Mouse (Mus musculus): ENCODE data around the gene Lactb. TPM values are rescaled to one million over a fixed set of nuclear protein-coding genes. Genes with fewer than 3 reads are reported as not detected.

Gene Lactb
- polyA plus RNA-seq, 1 experiment from 2014 or later: 15.0 TPM

- 59% methylated on average over 6 of the region's 6 CpGs for WGBS
- Histone ChIP-seq H3K36me3 (ENCODE audit: control insufficient read depth, insufficient read depth, low read length) (no peaks in the 10 kb centered on the region), H3K4me3 (ENCODE audit: low read depth, low read length) (no peak overlapping the region), H3K4me1 (ENCODE audit: control insufficient read depth, insufficient read depth, low read length) (no peaks in the 10 kb centered on the region), H3K27me3 (ENCODE audit: control insufficient read depth, insufficient read depth, low read length) (no peaks in the 10 kb centered on the region), H3K4me2 (ENCODE audit: low read depth, low read length) (no peak overlapping the region), H3K9me3 (ENCODE audit: control insufficient read depth, low read length) (no peaks in the 10 kb centered on the region), H3K9ac (replicated peaks; ENCODE audit: low read depth, low read length) (no peak overlapping the region), H3K27ac (ENCODE audit: low read depth, low read length) (no peak overlapping the region)
- no peak for ATAC-seq (ENCODE audit: low read depth)
Measured at GRCm38 (mm10) chr9:66988888-66989414, 13.7 kb upstream of the Lactb start.

GRCm38 (mm10) chr9:66988198-66988887, 13.1 kb upstream of the Lactb start:
- Histone ChIP-seq H3K27ac (ENCODE audit: low read depth, low read length) (no peak overlapping the region), H3K9ac (replicated peaks; ENCODE audit: low read depth, low read length) (no peak overlapping the region)
- ATAC-seq (ENCODE audit: low read depth): no peak

GRCm38 (mm10) chr9:66985377-66985776, 10.1 kb upstream of the Lactb start:
- Histone ChIP-seq H3K4me1 (ENCODE audit: control insufficient read depth, insufficient read depth, low read length) (no peaks in the 10 kb centered on the region), H3K36me3 (ENCODE audit: control insufficient read depth, insufficient read depth, low read length) (no peaks in the 10 kb centered on the region), H3K4me3 (ENCODE audit: low read depth, low read length) (no peak overlapping the region), H3K4me2 (ENCODE audit: low read depth, low read length) (no peak overlapping the region), H3K27ac (ENCODE audit: low read depth, low read length) (no peak overlapping the region), H3K9ac (replicated peaks; ENCODE audit: low read depth, low read length) (no peak overlapping the region), H3K27me3 (ENCODE audit: control insufficient read depth, insufficient read depth, low read length) (no peaks in the 10 kb centered on the region), H3K9me3 (ENCODE audit: control insufficient read depth, low read length) (no peaks in the 10 kb centered on the region)
- ATAC-seq (ENCODE audit: low read depth): no peak
- WGBS: 69% methylated on average over 7 of the region's 7 CpGs

More at GRCm38 (mm10) chr9:66988198-66988887, 13.1 kb upstream of the Lactb start:
- Histone ChIP-seq H3K4me1 (ENCODE audit: control insufficient read depth, insufficient read depth, low read length) (no peaks in the 10 kb centered on the region), H3K27me3 (ENCODE audit: control insufficient read depth, insufficient read depth, low read length) (no peaks in the 10 kb centered on the region), H3K9me3 (ENCODE audit: control insufficient read depth, low read length) (no peaks in the 10 kb centered on the region), H3K36me3 (ENCODE audit: control insufficient read depth, insufficient read depth, low read length) (no peaks in the 10 kb centered on the region), H3K4me2 (ENCODE audit: low read depth, low read length) (no peak overlapping the region), H3K4me3 (ENCODE audit: low read depth, low read length) (no peak overlapping the region)
- WGBS: 68% methylated on average over 11 of the region's 11 CpGs

GRCm38 (mm10) chr9:66982085-66982484, 6.8 kb upstream of the Lactb start:
- no peaks in the 10 kb centered on the region for H3K36me3 ChIP-seq (ENCODE audit: control insufficient read depth, insufficient read depth, low read length)
- H3K9ac ChIP-seq (replicated peaks; ENCODE audit: low read depth, low read length): no peak overlapping the region
- no peak overlapping the region for H3K4me2 ChIP-seq (ENCODE audit: low read depth, low read length)
- H3K9me3 ChIP-seq (ENCODE audit: control insufficient read depth, low read length): no peaks in the 10 kb centered on the region
- no peaks in the 10 kb centered on the region for H3K27me3 ChIP-seq (ENCODE audit: control insufficient read depth, insufficient read depth, low read length)
- no peak for ATAC-seq (ENCODE audit: low read depth)
- no peak overlapping the region for H3K4me3 ChIP-seq (ENCODE audit: low read depth, low read length)
- H3K27ac ChIP-seq (ENCODE audit: low read depth, low read length): no peak overlapping the region
- H3K4me1 ChIP-seq (ENCODE audit: control insufficient read depth, insufficient read depth, low read length): no peaks in the 10 kb centered on the region
- 75% methylated on average over 7 of the region's 7 CpGs for WGBS

GRCm38 (mm10) chr9:66980458-66980857, 5.2 kb upstream of the Lactb start:
- H3K9me3 ChIP-seq (ENCODE audit: control insufficient read depth, low read length): no peaks in the 10 kb centered on the region
- 9% methylated on average over 5 of the region's 5 CpGs for WGBS
- no peaks in the 10 kb centered on the region for H3K4me1 ChIP-seq (ENCODE audit: control insufficient read depth, insufficient read depth, low read length)
- H3K4me2 ChIP-seq (ENCODE audit: low read depth, low read length): no peak overlapping the region
- no peak overlapping the region for H3K4me3 ChIP-seq (ENCODE audit: low read depth, low read length)
- ATAC-seq (ENCODE audit: low read depth): no peak
- no peaks in the 10 kb centered on the region for H3K36me3 ChIP-seq (ENCODE audit: control insufficient read depth, insufficient read depth, low read length)
- no peak overlapping the region for H3K9ac ChIP-seq (replicated peaks; ENCODE audit: low read depth, low read length)
- H3K27ac ChIP-seq (ENCODE audit: low read depth, low read length): no peak overlapping the region
- H3K27me3 ChIP-seq (ENCODE audit: control insufficient read depth, insufficient read depth, low read length): no peaks in the 10 kb centered on the region

GRCm38 (mm10) chr9:66978468-66978867, 3.2 kb upstream of the Lactb start:
- H3K4me3 ChIP-seq (ENCODE audit: low read depth, low read length): no peak overlapping the region
- no peaks in the 10 kb centered on the region for H3K4me1 ChIP-seq (ENCODE audit: control insufficient read depth, insufficient read depth, low read length)
- H3K27ac ChIP-seq (ENCODE audit: low read depth, low read length): no peak overlapping the region
- H3K9me3 ChIP-seq (ENCODE audit: control insufficient read depth, low read length): no peaks in the 10 kb centered on the region
- H3K4me2 ChIP-seq (ENCODE audit: low read depth, low read length): no peak overlapping the region
- no peaks in the 10 kb centered on the region for H3K36me3 ChIP-seq (ENCODE audit: control insufficient read depth, insufficient read depth, low read length)
- H3K9ac ChIP-seq (replicated peaks; ENCODE audit: low read depth, low read length): no peak overlapping the region
- no peaks in the 10 kb centered on the region for H3K27me3 ChIP-seq (ENCODE audit: control insufficient read depth, insufficient read depth, low read length)
- ATAC-seq (ENCODE audit: low read depth): no peak
- WGBS: 80% methylated on average over 1 of the region's 1 CpGs

GRCm38 (mm10) chr9:66977982-66978381, 2.7 kb upstream of the Lactb start:
- 96% methylated on average over 1 of the region's 1 CpGs for WGBS
- ATAC-seq (ENCODE audit: low read depth): no peak
- no peaks in the 10 kb centered on the region for H3K36me3 ChIP-seq (ENCODE audit: control insufficient read depth, insufficient read depth, low read length)

GRCm38 (mm10) chr9:66977121-66977520, 1.8 kb upstream of the Lactb start:
- no peaks in the 10 kb centered on the region for H3K4me1 ChIP-seq (ENCODE audit: control insufficient read depth, insufficient read depth, low read length)
- H3K36me3 ChIP-seq (ENCODE audit: control insufficient read depth, insufficient read depth, low read length): no peaks in the 10 kb centered on the region
- no peak overlapping the region for H3K4me3 ChIP-seq (ENCODE audit: low read depth, low read length)
- H3K4me2 ChIP-seq (ENCODE audit: low read depth, low read length): no peak overlapping the region
- H3K27ac ChIP-seq (ENCODE audit: low read depth, low read length): no peak overlapping the region
- H3K9ac ChIP-seq (replicated peaks; ENCODE audit: low read depth, low read length): no peak overlapping the region
- no peaks in the 10 kb centered on the region for H3K9me3 ChIP-seq (ENCODE audit: control insufficient read depth, low read length)
- no peak for ATAC-seq (ENCODE audit: low read depth)
- H3K27me3 ChIP-seq (ENCODE audit: control insufficient read depth, insufficient read depth, low read length): no peaks in the 10 kb centered on the region
- 79% methylated on average over 5 of the region's 5 CpGs for WGBS

More at GRCm38 (mm10) chr9:66977982-66978381, 2.7 kb upstream of the Lactb start:
- no peak overlapping the region for H3K27ac ChIP-seq (ENCODE audit: low read depth, low read length)
- no peak overlapping the region for H3K4me3 ChIP-seq (ENCODE audit: low read depth, low read length)
- H3K9ac ChIP-seq (replicated peaks; ENCODE audit: low read depth, low read length): no peak overlapping the region
- H3K4me2 ChIP-seq (ENCODE audit: low read depth, low read length): no peak overlapping the region
- H3K27me3 ChIP-seq (ENCODE audit: control insufficient read depth, insufficient read depth, low read length): no peaks in the 10 kb centered on the region
- no peaks in the 10 kb centered on the region for H3K4me1 ChIP-seq (ENCODE audit: control insufficient read depth, insufficient read depth, low read length)
- H3K9me3 ChIP-seq (ENCODE audit: control insufficient read depth, low read length): no peaks in the 10 kb centered on the region

- peak overlapping the region; percentile 59 for H3K4me2 ChIP-seq (ENCODE audit: low read depth, low read length)
- H3K4me3 ChIP-seq (ENCODE audit: low read depth, low read length): peak overlapping the region; percentile 95
- H3K4me1 ChIP-seq (ENCODE audit: control insufficient read depth, insufficient read depth, low read length): no peaks in the 10 kb centered on the region
- peak overlapping the region; percentile 94 for H3K9ac ChIP-seq (replicated peaks; ENCODE audit: low read depth, low read length)
- no peaks in the 10 kb centered on the region for H3K27me3 ChIP-seq (ENCODE audit: control insufficient read depth, insufficient read depth, low read length)
- peak overlapping the region; percentile 89 for H3K27ac ChIP-seq (ENCODE audit: low read depth, low read length)
- H3K9me3 ChIP-seq (ENCODE audit: control insufficient read depth, low read length): no peaks in the 10 kb centered on the region
- H3K36me3 ChIP-seq (ENCODE audit: control insufficient read depth, insufficient read depth, low read length): peaks cover 6% of the 10 kb centered on the region; the same call in 1 of the 2 replicates
- WGBS: under 1% methylated on average over 40 of the region's 41 CpGs
- peak; percentile 87 for ATAC-seq (ENCODE audit: low read depth)
Measured at GRCm38 (mm10) chr9:66974721-66975225, 511 bp downstream of the Lactb start.

All from neural tube, embryonic 14.5 days (tissue).